Mouse (Mus musculus) heart, adult 9 months (tissue): Measurements from ENCODE around the gene Apoc3.

Source experiments
- DNase-seq, 2 experiments: peaks; one replicate each; pipeline ENCODE4 v3.0.0; 2022; ENCODE audit warnings: low spot score in 2 of 2

Apoc3 gene

DNA sequence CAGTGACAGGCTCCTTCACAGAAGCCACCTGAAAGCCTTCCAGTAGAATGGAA, at the start of gene Apoc3:
TSS of gene Apoc3 (minus strand) at position 41 of the 53 bp plus-strand sequence.
- DNase-seq, result no peak

- DNase-seq, result peak; percentile 85 to 91
Measured at GRCm38 (mm10) chr9:46282631-46283436, 47.4 kb upstream of the Apoc3 start, which contains the start of gene Bud13. Gene Bud13 (plus strand): TSS chr9:46283008.

DNA sequence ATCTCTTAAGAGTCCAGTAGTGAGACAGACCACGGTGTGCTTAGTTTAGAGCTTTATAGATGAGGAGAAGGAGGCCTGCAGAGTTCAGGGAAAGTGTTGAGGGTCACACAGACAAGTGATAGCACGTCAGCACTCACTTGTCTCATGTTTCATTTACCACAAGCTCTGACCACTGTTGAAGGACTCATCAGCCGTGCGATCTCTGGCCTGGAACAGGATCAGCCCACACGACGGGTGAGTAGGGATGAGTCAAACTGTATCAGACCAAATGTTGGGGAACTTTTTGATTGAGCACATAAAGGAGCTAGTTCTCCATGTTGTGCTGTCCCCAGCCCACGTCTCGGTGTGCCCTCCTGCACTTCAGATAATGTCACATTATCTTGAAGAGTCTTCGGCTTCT, 39.1 kb upstream of the Apoc3 start:
- no peak for DNase-seq

DNA sequence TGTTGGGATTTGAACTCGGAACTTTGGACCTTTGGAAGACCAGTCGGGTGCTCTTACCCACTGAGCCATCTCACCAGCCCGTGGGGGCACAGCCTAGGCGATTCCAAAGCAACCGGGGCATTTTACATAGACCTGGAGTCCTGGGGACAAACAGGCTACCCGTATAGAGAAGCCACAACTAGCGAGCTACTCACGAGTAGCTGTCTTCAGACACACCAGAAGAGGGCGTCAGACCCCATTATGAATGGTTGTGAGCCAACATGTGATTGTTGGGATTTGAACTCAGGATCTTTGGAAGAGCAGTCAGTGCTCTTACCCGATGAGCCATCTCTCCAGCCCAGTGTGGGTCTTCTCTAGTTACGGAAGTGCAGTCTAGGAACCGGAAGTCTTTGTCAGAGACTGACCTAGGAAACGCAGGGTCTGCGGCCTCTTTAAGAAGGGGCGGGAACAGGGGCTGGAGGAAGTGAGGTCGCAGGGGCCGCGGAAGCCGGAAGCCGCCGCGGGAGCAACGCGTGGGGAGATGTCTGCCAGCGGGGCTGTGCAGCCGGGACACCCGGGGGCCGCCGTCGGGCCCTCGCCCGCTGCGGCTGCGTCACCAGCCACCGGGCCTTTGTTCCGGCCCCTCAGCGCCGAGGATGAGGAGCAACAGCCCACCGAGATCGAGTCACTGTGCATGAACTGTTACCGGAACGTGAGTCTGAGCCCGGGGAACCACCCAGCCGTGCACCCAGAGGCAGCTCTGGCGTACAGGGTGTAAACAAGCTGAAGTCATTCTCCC, 37.4 kb upstream of the Apoc3 start, which contains the start of gene Zpr1:
TSS of gene Zpr1 (plus strand) at position 388 of the 778 bp plus-strand sequence.
- peak; percentile 92 to 93 for DNase-seq

GRCm38 (mm10) chr9:46272070-46272469, 36.6 kb upstream of the Apoc3 start:
- no peak for DNase-seq

- no peak for DNase-seq
Measured at GRCm38 (mm10) chr9:46270782-46271181, 35.3 kb upstream of the Apoc3 start.

- DNase-seq, result no peak
Measured at GRCm38 (mm10) chr9:46269125-46269524, 33.7 kb upstream of the Apoc3 start.

DNA sequence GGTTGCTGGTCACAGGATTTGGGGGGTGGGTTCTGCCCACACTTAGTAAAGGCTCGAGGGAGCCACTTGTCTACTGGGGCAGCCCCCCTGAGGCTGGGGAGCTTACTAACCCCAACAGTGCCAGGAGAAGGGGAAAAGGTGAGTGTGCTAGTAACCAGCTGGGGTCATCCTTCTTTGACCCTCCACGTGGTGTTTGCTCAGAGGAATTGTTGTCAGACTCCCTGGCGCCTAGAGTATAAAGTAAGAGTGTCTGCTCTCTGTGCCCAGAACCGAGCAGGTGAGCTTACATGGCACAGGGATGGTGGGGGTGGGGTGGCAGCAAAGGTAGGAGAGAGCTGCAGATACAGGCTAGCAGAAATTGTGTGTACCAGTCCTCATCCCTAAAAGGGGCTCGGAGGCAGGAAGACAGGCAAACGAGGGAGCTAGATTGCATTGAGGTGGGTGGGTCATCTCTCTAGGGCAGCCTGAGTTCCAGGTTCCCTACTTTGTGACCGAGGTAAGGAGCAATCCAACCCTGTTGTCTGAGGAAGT, 33.0 kb upstream of the Apoc3 start, which contains the start of gene Apoa5:
TSS of gene Apoa5 (plus strand) at position 291 of the 531 bp plus-strand sequence.
- DNase-seq, result no peak

DNA sequence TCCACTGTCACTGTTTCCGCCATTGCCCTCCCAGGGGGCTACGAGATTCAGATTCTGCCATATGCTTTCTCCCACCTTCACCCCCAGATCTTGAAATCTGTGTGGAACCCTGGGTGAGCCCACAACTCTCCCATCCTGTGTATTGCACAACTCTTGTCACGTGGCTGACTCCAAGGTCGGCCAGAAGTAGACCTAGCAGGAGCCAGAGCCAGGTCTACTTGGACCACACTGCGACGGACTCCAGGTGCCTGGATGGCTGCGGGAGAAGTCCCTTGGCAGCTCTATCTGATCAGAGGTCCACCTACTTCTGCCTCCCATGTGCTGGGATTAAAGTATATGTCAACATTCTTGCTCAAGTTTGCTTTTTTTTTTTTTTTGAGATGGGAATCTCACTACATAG, 25.7 kb upstream of the Apoc3 start:
- DNase-seq, result no peak

- no peak for DNase-seq
Measured at GRCm38 (mm10) chr9:46259111-46259510, 23.7 kb upstream of the Apoc3 start.

GRCm38 (mm10) chr9:46257546-46257945, 22.1 kb upstream of the Apoc3 start:
- peak; percentile 31 to 38 for DNase-seq

- DNase-seq, result no peak
Measured at GRCm38 (mm10) chr9:46256658-46257385, 21.4 kb upstream of the Apoc3 start.

GRCm38 (mm10) chr9:46256177-46256576, 20.7 kb upstream of the Apoc3 start:
- DNase-seq, result no peak

DNA sequence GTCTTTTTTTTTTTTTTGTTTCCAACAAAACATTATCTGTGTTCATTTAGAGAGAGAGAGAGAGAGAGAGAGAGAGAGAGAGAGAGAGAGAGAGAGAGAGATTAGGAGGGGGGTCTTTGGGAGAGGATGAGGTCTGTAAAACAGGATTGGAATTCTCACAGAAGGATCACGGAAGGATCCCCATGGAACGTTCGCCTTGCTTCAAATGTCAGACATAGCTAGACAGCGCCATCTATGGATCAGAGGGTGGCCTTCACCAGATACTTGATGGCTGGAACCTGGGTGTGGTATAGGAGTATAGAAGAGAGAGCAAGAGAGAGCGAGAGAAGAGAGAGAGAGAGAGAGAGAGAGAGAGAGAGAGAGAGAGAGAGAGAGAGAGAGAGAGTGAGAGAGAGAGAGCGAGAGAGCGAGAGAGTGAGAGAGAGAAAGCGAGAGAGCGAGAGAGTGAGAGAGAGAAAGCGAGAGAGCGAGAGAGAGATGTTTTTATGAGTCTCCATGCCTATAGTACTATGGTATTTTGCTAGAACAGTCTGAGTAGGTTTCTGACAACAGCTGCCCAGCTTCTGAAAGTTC, 11.4 kb upstream of the Apoc3 start:
- DNase-seq, result peak in 1 of 2 experiments; percentile 52

GRCm38 (mm10) chr9:46243584-46243983, 8.1 kb upstream of the Apoc3 start:
- no peak for DNase-seq

DNA sequence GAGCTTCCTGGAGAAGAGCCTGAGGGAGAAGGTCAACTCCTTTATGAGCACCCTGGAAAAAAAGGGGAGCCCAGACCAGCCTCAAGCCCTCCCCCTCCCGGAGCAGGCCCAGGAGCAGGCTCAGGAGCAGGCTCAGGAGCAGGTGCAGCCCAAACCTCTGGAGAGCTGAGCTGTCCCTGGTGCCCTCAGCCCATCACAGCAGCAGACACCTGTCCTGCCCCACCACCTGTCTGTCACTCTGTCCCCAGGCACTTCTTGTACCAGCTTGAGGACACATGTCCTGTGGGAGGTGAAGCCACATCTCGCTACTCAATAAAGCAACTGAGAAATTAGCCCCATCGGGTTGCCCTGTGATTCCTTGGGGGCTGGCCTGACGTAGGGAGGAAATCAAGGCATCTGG, 7.7 kb upstream of the Apoc3 start:
- no peak for DNase-seq

DNA sequence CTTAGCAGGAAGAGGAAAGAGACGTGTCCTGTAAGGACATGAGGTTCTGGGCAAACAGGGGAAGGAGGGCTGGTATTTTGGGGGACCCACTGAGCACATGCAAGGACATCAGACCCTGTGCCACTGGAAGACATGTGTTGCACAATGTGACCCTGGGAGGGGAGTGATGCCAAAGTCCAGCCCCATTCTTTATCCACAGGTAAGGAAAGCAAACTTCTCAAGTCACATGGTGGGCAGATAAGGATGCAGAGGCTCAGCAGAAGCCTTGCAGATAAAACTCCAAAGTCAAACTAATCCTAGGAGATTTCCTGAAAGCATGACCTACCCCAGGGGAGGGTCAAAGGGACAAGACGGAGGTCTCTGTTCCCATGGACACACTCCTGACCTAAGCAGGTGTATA, 6.4 kb upstream of the Apoc3 start:
- no peak for DNase-seq

- DNase-seq, result no peak
Measured at GRCm38 (mm10) chr9:46240526-46241153, 5.2 kb upstream of the Apoc3 start, which contains the start of gene Apoa4. Gene Apoa4 (plus strand): TSS chr9:46240696.

DNA sequence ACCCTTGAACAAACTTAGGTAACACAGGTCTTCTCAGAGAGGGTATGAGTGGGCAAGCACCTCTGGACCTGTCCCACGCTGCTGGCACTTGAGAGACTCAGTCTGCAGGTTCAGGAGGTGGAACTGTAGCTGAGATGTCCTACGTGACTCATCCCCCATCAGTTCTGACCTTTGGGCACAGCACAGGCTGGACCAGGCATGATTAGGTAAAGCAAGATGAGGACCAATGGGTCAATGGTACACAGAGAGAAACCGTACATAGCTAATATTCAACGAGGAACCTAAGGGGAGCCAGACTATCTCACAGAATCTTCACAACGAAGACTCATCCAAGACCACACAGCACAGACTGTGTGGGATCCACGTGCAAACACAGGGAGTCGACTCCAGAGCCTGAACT, 3.4 kb upstream of the Apoc3 start:
- no peak for DNase-seq

GRCm38 (mm10) chr9:46235649-46236048, 213 bp upstream of the Apoc3 start:
- DNase-seq, result no peak

GRCm38 (mm10) chr9:46235196-46235595, 240 bp downstream of the Apoc3 start:
- DNase-seq, result no peak
